Comparison of ENCODE assay signal across 1 mouse cellular context in the genomic region with DNA sequence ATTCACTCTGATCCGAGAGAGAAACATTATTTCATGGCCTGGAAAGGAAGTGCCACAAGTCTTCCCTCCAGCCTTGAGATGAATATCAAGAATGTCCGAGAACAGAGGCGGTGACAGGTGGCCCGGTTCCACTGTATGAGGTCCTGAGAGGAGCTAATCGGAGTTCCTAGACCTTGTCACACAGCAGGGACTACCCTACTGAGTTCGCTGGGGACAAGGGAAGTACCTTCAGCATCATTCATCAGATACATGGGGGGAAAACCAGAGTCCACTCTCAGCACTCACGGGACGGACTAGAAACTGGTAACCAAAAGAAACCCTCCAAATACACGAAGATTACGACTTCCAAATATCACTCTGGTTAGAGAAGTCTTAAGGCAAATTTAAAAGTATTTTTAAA.
A peak's percentile ranks its signal among the peaks of the same experiment; 100 is the strongest.
TF ChIP-seq lines count a peak whose summit lies in the region.

No protein-coding gene starts in this region.

TF ChIP-seq in CH12.LX, 34 proteins besides CTCF, POLR2A, EP300 and RAD21 (continued from another document):
- TF ChIP-seq TBP (conservative IDR thresholded peaks at IDR 0.05; ENCODE audit: low read depth, low read length), result no peak
- TF ChIP-seq MEF2A (IDR thresholded peaks at IDR 0.05; ENCODE audit: borderline replicate concordance, low read depth, low read length), result no peak
- 0 out of 2 replicates have a peak, but pooled peaks have one; percentile 1 for TF ChIP-seq MAZ (IDR thresholded peaks at IDR 0.05; ENCODE audit: low read depth, low read length)
- no peak for TF ChIP-seq HCFC1 (IDR thresholded peaks at IDR 0.05; ENCODE audit: low read depth, low read length)
- no peak for TF ChIP-seq MYC (IDR thresholded peaks at IDR 0.05; ENCODE audit: low read depth, low read length)
- TF ChIP-seq NRF1 (IDR thresholded peaks at IDR 0.05; ENCODE audit: low read depth, low read length), result no peak
- no peak for TF ChIP-seq GABPA (IDR thresholded peaks at IDR 0.05; ENCODE audit: insufficient replicate concordance, low read depth, low read length)
- TF ChIP-seq ZNF384 (IDR thresholded peaks at IDR 0.05; ENCODE audit: low read depth, low read length), result no peak
- no peak for TF ChIP-seq ZC3H11A (IDR thresholded peaks at IDR 0.05; ENCODE audit: low read depth, low read length)
- TF ChIP-seq SIN3A (IDR thresholded peaks at IDR 0.05; ENCODE audit: low read length), result peak; percentile 11; the same call in 1 of the 2 replicates
- TF ChIP-seq CHD1 (IDR thresholded peaks at IDR 0.05; ENCODE audit: low read depth, low read length), result no peak
- no peak for TF ChIP-seq MAFK (IDR thresholded peaks at IDR 0.05; ENCODE audit: insufficient replicate concordance, low read length)
- TF ChIP-seq ETS1 (conservative IDR thresholded peaks at IDR 0.05; ENCODE audit: low read depth, low read length), result no peak; the same call in none of the 2 replicates
- no peak for TF ChIP-seq SMC3 (IDR thresholded peaks at IDR 0.05; ENCODE audit: low read depth, low read length)
- 0 out of 2 replicates have a peak, but pooled peaks have one; percentile 22 for TF ChIP-seq BHLHE40 (IDR thresholded peaks at IDR 0.05; ENCODE audit: low read depth, low read length)
- TF ChIP-seq JUND (conservative IDR thresholded peaks at IDR 0.05; ENCODE audit: low read depth, low read length), result no peak
- no peak for TF ChIP-seq RCOR1 (conservative IDR thresholded peaks at IDR 0.05; ENCODE audit: low read depth, low read length)
- TF ChIP-seq IRF4 (IDR thresholded peaks at IDR 0.05; ENCODE audit: low read depth, low read length), result 0 out of 2 replicates have a peak, but pooled peaks have one; percentile 3
- TF ChIP-seq MXI1 (IDR thresholded peaks at IDR 0.05; ENCODE audit: low read depth, low read length), result no peak; the same call in 1 of the 2 replicates
- TF ChIP-seq KAT2A (IDR thresholded peaks at IDR 0.05; ENCODE audit: insufficient replicate concordance, low read length), result no peak
- TF ChIP-seq NELFE (IDR thresholded peaks at IDR 0.05; ENCODE audit: low read depth, low read length), result no peak
- TF ChIP-seq ELF1 (IDR thresholded peaks at IDR 0.05; ENCODE audit: low read depth, low read length), result no peak
- no peak for TF ChIP-seq PAX5 (IDR thresholded peaks at IDR 0.05; ENCODE audit: low read length)
